Mouse (Mus musculus): ENCODE measurements around the gene St7l.
A peak's percentile ranks its signal among the peaks of the same experiment; 100 is the strongest.
"Not testable (repeated sequence)": the region's sequence is repeated elsewhere in the genome, so short reads cannot be mapped to it uniquely, and the experiment has no call there.

The St7l gene

GRCm38 (mm10) chr3:104863786-104864650, at the start of gene St7l, which contains the start of gene Capza1:
Gene St7l, plus strand, starts transcription at chr3:104864005.
Gene Capza1, minus strand, starts transcription at chr3:104864505.
- peak; percentile 84 to 91 for DNase-seq (ENCODE audit: low spot score in 2 of 2)

GRCm38 (mm10) chr3:104814746-104815145, 49.1 kb upstream of the St7l start:
- no peak for DNase-seq (ENCODE audit: low spot score in 2 of 2)

GRCm38 (mm10) chr3:104815346-104815745, 48.5 kb upstream of the St7l start:
- DNase-seq (ENCODE audit: low spot score in 2 of 2): no peak

GRCm38 (mm10) chr3:104816130-104816529, 47.7 kb upstream of the St7l start:
- no peak for DNase-seq (ENCODE audit: low spot score in 2 of 2)

- peak; percentile 32 to 39 for DNase-seq (ENCODE audit: low spot score in 2 of 2)
These were observed 46.3 kb upstream of the St7l start for GRCm38 (mm10) chr3:104817481-104817990.

- peak; percentile 28 to 34 for DNase-seq (ENCODE audit: low spot score in 2 of 2)
These were observed 45.6 kb upstream of the St7l start, which contains the start of gene Mov10 for GRCm38 (mm10) chr3:104817991-104818748. Gene Mov10, minus strand, starts transcription at chr3:104818563.

GRCm38 (mm10) chr3:104818749-104819134, 45.1 kb upstream of the St7l start:
- no peak for DNase-seq (ENCODE audit: low spot score in 2 of 2)

- no peak for DNase-seq (ENCODE audit: low spot score in 2 of 2)
These were observed 43.4 kb upstream of the St7l start for GRCm38 (mm10) chr3:104820426-104820825.

GRCm38 (mm10) chr3:104822413-104822812, 41.4 kb upstream of the St7l start:
- no peak for DNase-seq (ENCODE audit: low spot score in 2 of 2)

GRCm38 (mm10) chr3:104835797-104836196, 28.0 kb upstream of the St7l start:
- no peak for DNase-seq (ENCODE audit: low spot score in 2 of 2)

GRCm38 (mm10) chr3:104841049-104841448, 22.8 kb upstream of the St7l start:
- no peak for DNase-seq (ENCODE audit: low spot score in 2 of 2)

- no peak for DNase-seq (ENCODE audit: low spot score in 2 of 2)
These were observed 17.2 kb upstream of the St7l start for GRCm38 (mm10) chr3:104846601-104847000.

GRCm38 (mm10) chr3:104854465-104854864, 9.3 kb upstream of the St7l start:
- no peak for DNase-seq (ENCODE audit: low spot score in 2 of 2)

- no peak for DNase-seq (ENCODE audit: low spot score in 2 of 2)
These were observed 8.9 kb upstream of the St7l start for GRCm38 (mm10) chr3:104854866-104855265.

GRCm38 (mm10) chr3:104856106-104856505, 7.7 kb upstream of the St7l start:
- DNase-seq (ENCODE audit: low spot score in 2 of 2): no peak

GRCm38 (mm10) chr3:104858560-104858959, 5.2 kb upstream of the St7l start:
- DNase-seq (ENCODE audit: low spot score in 2 of 2): no peak

- DNase-seq (ENCODE audit: low spot score in 2 of 2): peak; percentile 90 to 94
These were observed 991 bp downstream of the St7l start for GRCm38 (mm10) chr3:104864651-104865340.

GRCm38 (mm10) chr3:104865341-104865788, 1.6 kb downstream of the St7l start:
- DNase-seq (ENCODE audit: low spot score in 2 of 2): no peak

- not testable (repeated sequence) for DNase-seq (ENCODE audit: low spot score in 2 of 2)
These were observed 2.9 kb downstream of the St7l start for GRCm38 (mm10) chr3:104866674-104867073.

GRCm38 (mm10) chr3:104869611-104870010, 5.8 kb downstream of the St7l start:
- no peak for DNase-seq (ENCODE audit: low spot score in 2 of 2)

GRCm38 (mm10) chr3:104888585-104888984, 24.8 kb downstream of the St7l start:
- no peak for DNase-seq (ENCODE audit: low spot score in 2 of 2)

GRCm38 (mm10) chr3:104896141-104896540, 32.3 kb downstream of the St7l start:
- no peak for DNase-seq (ENCODE audit: low spot score in 2 of 2)
